Mouse (Mus musculus) testis, adult 2 months (tissue): ENCODE data around the gene Tnpo2.
A peak's percentile ranks its signal among the peaks of the same experiment; 100 is the strongest.

Source experiments
- CTCF ChIP-seq: fragments of 200-500 bp; IDR thresholded peaks from 2 replicates; pipeline ENCODE4 v1.5.1; 2012; ENCODE audit warnings: low read depth, mild to moderate bottlenecking, inconsistent platforms, low read length, moderate library complexity; ENCODE audit not compliant: control insufficient read depth, insufficient read depth, insufficient replicate concordance
- POLR2A ChIP-seq: fragments of 200-500 bp; IDR thresholded peaks from 2 replicates; pipeline ENCODE4 v1.6.1; 2012; ENCODE audit warnings: low read depth, mild to moderate bottlenecking, inconsistent platforms, low read length, moderate library complexity; ENCODE audit not compliant: control insufficient read depth

DNA sequence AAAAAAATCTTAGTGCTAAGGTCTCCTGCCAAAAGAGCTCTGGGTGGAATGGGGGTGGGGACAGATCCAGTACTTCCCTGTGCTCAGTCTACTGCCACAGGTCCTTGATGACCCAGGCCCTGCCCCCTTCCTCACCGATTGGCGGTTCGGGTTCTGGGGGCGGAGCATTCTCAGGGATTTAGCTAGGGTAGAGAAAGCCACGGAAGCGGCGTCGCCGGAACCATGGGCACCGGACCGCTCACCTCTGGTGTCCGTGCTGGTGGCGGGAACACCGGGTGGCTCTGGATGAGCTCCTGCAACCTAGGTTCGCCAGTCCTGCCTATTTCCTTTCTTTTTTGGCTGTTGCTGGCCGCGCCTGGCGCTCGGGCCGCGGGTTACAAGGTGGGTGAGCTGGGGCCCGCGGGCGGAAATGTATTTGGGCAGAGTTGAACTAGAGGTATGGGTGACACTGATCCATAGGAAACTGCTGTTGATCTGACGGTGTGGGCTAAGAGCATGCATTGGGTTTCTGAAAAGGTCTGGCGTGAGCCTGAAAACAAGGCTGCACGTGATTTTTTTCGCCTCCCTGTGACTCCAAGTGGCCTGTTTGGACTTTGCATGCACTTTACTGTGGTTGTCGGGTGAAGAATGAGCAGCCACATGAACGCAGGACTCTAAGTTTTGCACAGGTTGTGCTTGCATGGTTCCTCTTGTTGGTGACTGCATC, 46.5 kb downstream of the Tnpo2 start, which contains the start of gene Man2b1:
- TF ChIP-seq CTCF (0 out of 2 replicates have a peak, but pooled peaks have one; percentile 6), POLR2A (peak; percentile 54; the same call in 1 of the 2 replicates)
